13 mouse cellular contexts compared by ENCODE assay signal in the genomic region with DNA sequence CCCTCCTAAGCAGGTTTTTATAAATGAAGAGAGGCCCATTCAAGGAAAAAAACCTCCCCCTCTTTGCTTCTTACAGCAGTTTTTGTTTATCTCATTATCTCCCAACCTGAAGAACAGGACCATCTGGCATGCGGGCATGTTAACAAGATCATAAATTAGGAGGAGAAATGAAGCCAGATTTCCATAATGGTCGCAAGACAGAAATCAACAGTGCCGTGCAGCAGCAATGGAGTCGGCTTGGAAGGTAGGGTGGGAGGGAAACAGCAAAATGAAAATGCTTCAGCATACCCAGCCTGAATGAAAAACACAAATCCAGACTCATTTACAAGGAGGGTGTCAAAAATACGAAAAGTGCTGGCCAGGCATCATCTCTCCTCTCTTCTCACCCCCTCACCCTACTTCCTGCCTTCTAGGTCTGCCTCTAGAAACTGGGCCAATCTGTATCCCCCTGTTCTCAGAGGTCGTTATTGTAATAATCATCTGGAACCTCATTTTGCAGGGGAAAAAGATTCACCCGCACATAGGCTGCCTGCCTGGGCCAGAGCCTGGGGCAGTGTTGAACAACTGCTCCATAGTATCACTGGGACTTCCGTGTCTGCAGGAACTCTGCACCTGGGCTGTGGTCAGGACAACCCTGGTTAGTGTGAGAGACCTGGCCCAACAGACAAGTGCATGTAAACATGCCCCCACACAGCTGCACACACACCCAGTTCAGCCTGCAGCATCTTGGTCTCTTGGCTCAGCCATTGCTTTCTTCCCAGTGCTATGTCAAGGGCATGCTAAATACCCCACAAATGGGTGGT.
DNase-seq lines count a peak whose midpoint lies in the region; ATAC-seq lines count a peak whose summit lies in the region.
"Had no signal": no experiment of that assay in that cellular context is flagged by ENCODE, and none has a peak within 500 bp of the region (broad histone marks: within the 10 kb centered on the region; RNA-seq: fewer than 3 reads in every experiment).

No protein-coding gene starts in this region.

- no peak overlapping the region for H3K4me2 ChIP-seq in hindbrain, embryonic 15.5 days
- H3K4me2 ChIP-seq in hindbrain, embryonic 11.5 days (replicated peaks; ENCODE audit: low read depth, low read length), result no peak overlapping the region

- H3K27me3 ChIP-seq in hindbrain, embryonic 15.5 days, result no peaks in the 10 kb centered on the region
- H3K27me3 ChIP-seq in hindbrain, embryonic 11.5 days (ENCODE audit: control insufficient read depth, insufficient read depth, low read length), result no peaks in the 10 kb centered on the region
- H3K27me3 ChIP-seq in embryonic facial prominence, embryonic 10.5 days (replicated peaks; ENCODE audit: low read depth, poor library complexity, severe bottlenecking), result no peaks in the 10 kb centered on the region

- no peaks in the 10 kb centered on the region for H3K9me3 ChIP-seq in hindbrain, embryonic 15.5 days
- no peaks in the 10 kb centered on the region for H3K9me3 ChIP-seq in hindbrain, embryonic 11.5 days (ENCODE audit: control insufficient read depth, low read length)
- H3K9me3 ChIP-seq in embryonic facial prominence, embryonic 10.5 days, result no peaks in the 10 kb centered on the region

- no peak for DNase-seq in hindbrain, embryonic 11.5 days (ENCODE audit: low spot score)
- DNase-seq in brain, adult 2 months (ENCODE audit: low read depth, low spot score), result peak; percentile 72
- peak; percentile 8 for DNase-seq in embryonic facial prominence, embryonic 10.5 days (ENCODE audit: low spot score)
- DNase-seq in left cerebral cortex, postnatal 25 days (ENCODE audit: low spot score in 2 of 2), result peak; percentile 18 to 54
- no peak for DNase-seq in urinary bladder, postnatal 36 days (ENCODE audit: low spot score in 2 of 2)
- no peak for DNase-seq in adrenal gland, postnatal 4 days (ENCODE audit: low spot score in 2 of 2)
- no peak for DNase-seq in natural killer cell, adult 2 months (ENCODE audit: low spot score in 2 of 2)
- DNase-seq: adrenal gland, postnatal 10 days; cerebellum, adult 18-20 months had no signal

- 54% methylated on average over 8 of the region's 8 CpGs for WGBS in hindbrain, embryonic 15.5 days
- 73% methylated on average over 8 of the region's 8 CpGs for WGBS in hindbrain, embryonic 11.5 days
- 71% methylated on average over 8 of the region's 8 CpGs for WGBS in embryonic facial prominence, embryonic 10.5 days

- no peaks in the 10 kb centered on the region for H3K36me3 ChIP-seq in hindbrain, embryonic 15.5 days
- H3K36me3 ChIP-seq in hindbrain, embryonic 11.5 days (ENCODE audit: control insufficient read depth, insufficient read depth, low read length), result no peaks in the 10 kb centered on the region
- no peaks in the 10 kb centered on the region for H3K36me3 ChIP-seq in embryonic facial prominence, embryonic 10.5 days (replicated peaks)

- peaks cover 13% of the 10 kb centered on the region for H3K4me1 ChIP-seq in hindbrain, embryonic 15.5 days (replicated peaks)
- no peaks in the 10 kb centered on the region for H3K4me1 ChIP-seq in hindbrain, embryonic 11.5 days (replicated peaks; ENCODE audit: control insufficient read depth, insufficient read depth, low read length)
- no peaks in the 10 kb centered on the region for H3K4me1 ChIP-seq in embryonic facial prominence, embryonic 10.5 days

- no peak overlapping the region for H3K9ac ChIP-seq in hindbrain, embryonic 15.5 days
- H3K9ac ChIP-seq in hindbrain, embryonic 11.5 days (ENCODE audit: low read depth, low read length), result no peak overlapping the region

- intact Hi-C loops in left cerebral cortex, postnatal 25 days (cut with DNase I), result no loop called here

- peak; percentile 42; the same call in 1 of the 2 replicates for ATAC-seq in hindbrain, embryonic 15.5 days (ENCODE audit: low FRiP score, low read depth)
- ATAC-seq in hindbrain, embryonic 11.5 days (ENCODE audit: low FRiP score), result no peak
- ATAC-seq: Patski had no signal

- H3K27ac ChIP-seq in hindbrain, embryonic 15.5 days (replicated peaks), result peak overlapping the region; percentile 45
- H3K27ac ChIP-seq in hindbrain, embryonic 11.5 days (ENCODE audit: low read depth, low read length), result no peak overlapping the region
- no peak overlapping the region for H3K27ac ChIP-seq in embryonic facial prominence, embryonic 10.5 days (replicated peaks)
- H3K27ac ChIP-seq: kidney, postnatal 0 days had no signal

- H3K4me3 ChIP-seq in hindbrain, embryonic 15.5 days, result no peak overlapping the region
- H3K4me3 ChIP-seq in hindbrain, embryonic 11.5 days (ENCODE audit: low read depth, low read length), result no peak overlapping the region
- H3K4me3 ChIP-seq in embryonic facial prominence, embryonic 10.5 days, result no peak overlapping the region
- H3K4me3 ChIP-seq: myocyte had no signal

Comparison
In these comparisons a context has a peak if more than half of its experiments do, and no peak if none do; other contexts are left out.
1. DNase-seq: peak in brain, adult 2 months (single experiment), embryonic facial prominence, embryonic 10.5 days (single experiment) and left cerebral cortex, postnatal 25 days (2 of 2); none in hindbrain, embryonic 11.5 days (single experiment), urinary bladder, postnatal 36 days (0 of 2), adrenal gland, postnatal 4 days (0 of 2) and natural killer cell, adult 2 months (0 of 2).